Mouse (Mus musculus): Measurements from ENCODE around the gene Usp13.

Gene Usp13

DNA sequence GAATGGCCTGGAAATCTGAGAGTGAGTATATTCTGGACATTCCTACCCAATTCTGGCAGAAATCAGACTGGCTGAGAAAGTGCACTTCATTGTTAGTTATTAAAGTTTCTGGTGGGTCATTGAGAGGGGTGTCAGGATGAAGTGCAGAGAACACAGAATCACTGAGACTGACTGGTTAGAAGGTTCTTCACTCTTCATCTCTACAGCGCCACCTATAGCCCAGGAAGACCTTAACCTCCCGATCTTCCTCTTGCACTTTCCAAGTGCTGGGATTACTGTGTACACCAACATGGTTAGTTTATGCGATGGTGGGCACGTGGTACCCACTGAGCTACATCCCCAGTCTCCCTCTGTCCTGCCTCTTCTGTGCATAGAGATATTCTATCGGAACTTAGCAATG is 130.1 kb downstream of the Usp13 start:
- no peak for DNase-seq

DNA sequence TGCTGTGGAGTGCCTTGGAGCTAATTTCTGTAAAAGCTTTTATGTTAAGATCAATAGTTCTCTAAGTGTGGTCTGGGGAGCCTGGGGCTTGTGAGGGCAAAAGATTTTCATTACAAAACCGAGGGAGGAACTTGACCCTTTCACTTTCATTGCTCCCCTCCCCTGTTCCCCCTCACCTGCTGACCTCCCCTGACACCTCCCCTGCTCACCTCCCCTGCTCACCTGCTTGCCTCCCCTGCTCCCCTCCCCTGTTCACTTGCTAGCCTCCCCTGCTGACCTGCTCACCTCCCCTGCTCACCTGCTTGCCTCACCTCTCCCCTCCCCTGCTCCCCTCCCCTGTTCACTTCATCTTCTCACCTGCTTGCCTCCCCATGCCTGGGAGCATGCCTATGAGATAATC is 134.0 kb downstream of the Usp13 start:
- DNase-seq, result no peak

DNA sequence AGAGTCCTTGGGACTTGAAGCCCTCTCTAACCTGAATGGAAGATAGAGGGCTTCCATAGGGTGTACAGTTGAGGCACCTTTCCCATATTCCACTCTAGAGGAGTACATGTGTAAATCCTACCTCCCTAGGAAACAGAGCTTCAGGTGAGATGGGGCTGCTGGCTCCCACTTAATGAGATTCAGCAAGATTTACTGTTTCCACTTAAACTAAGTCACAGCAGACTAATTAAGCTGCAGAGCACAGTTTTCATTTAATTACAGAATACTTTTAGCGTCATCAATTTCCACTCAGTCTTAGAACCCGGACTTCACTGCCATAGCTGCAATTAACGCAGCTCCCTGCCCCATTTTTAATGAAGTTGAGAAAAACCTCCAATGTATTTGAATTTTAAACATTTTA is 144.1 kb downstream of the Usp13 start:
- DNase-seq, result no peak

DNA sequence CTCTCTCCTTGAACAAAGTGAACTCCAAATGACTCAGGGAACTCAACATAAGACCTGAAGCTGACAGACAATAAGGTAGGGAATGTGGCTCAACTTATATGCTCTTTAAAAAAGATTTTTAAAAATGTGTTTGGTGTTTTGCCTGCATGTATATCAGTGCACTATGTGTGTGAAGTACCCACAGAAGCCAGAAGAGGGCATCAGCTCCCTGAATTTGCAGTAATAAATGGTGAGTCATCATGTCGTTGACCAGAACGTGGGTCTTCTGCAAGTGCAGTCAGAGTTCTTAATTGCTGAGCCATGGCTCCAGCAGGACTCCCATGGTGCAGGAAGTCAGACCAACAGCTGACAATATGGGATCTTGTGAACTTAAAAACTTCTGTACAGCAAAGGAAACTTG is 148.2 kb downstream of the Usp13 start:
- no peak for DNase-seq

DNA sequence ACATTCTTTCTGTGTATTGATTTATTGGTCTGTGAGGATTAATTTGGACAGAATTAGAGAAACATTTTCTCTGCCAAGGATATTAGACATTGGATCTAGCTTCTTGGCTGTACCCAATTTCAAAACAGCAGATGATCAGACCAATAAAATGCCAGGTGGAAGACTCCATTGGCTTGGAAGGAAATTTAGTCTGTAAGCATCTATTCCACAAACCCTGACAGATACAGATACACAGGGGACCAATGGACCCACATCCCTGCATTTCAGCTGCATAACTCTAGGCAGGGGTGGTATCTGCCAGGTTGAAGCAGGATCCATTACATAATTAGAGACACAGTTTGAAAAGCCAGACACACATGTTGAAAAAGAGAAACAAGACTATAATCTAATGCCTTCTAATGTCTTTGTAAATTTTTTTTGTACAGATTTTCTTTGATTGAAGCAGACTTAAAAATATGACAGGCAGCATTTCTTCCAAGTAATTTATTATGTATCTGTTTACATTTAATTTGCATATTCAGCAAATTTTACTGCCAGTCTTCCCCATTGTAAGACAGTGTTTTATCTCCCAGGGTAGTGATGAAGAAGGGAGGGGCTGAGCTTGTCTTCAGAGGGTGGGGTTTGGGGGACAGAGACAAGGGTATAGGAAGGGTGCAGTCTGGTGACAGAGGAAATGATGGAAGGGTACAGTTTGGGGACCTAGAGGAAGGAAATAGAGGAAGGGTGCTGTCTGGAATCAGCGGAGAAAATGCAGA is 151.5 kb downstream of the Usp13 start:
- DNase-seq, result no peak

DNA sequence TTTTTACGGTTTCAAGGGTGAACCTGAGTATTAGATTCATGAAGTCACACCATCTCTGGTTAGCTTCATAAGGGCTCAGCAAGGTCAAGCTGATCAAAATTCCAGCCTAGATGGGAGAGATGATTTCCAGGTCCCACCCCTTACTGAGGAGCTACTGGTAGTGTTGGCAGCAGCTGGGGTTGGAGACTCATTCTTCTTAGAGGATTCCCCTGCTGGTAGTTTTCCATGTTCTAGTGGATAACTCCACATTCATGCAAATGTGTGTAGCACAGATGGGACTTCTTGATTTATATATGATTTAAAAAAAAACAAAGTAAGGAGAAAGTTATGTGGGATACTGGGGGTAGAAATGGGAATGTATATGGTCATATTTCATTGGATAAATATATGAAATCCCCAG is 152.9 kb downstream of the Usp13 start:
- no peak for DNase-seq

DNA sequence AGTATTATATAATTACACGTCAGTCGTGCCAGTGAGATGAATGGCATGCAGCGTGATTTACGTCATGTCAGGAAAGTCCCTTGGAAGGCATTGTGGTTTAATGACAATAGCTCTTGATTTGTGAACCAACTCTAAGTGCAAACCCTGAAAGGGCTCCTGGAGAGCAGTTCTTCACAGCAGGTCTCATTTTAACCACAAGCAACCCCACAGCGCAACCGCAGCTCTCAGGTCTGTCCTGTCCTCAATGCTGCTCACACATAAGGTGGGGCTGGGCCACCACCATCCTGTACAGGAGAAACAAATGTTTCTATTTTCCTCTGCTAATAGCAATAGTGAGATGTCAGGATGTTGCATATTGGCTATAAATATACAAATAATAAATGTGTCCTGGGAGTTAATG is 161.9 kb downstream of the Usp13 start:
- DNase-seq, result no peak

DNA sequence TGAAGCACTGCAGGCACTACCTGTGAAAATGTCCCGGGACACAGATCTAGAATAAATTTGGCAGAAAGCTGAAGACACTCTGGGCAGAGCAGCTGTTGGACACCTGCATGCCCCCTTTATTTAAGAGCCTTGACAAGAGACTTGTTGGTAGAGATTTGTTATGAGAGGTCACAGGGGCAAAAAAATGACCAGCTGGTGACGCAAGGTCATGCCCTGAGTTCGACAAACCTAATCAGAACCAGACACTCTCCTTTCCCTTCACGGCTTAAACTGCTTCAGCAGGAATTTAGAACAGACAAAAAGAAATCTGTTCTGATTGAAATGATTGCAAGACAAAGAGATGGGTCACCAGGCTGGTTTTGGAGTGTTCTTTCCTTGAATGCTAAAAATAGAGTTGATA is 162.6 kb downstream of the Usp13 start:
- DNase-seq, result no peak

DNA sequence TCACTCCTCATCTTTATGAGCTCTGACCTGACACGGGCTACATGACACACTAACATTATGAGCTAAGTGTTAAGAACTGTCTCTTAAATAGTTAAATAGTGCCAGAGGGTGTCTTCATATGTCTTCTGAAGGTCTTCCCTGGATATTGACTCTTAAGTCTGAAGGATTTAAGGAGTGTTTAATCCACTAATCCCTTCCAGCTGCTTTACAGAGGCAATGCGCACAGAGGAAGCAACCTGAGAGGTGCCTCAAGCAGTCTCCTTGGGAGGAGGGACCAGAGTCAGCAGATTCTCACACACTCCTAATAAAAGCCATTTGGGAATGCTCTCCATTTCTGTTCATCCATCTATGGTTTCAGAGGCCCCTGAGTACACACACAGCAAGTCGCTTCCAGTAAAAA is 167.8 kb downstream of the Usp13 start:
- no peak for DNase-seq

All from thymus, postnatal 25 days (tissue).